Mouse (Mus musculus) MEL (cell line): ENCODE measurements around the gene Gm37240. TPM values are rescaled to one million over a fixed set of nuclear protein-coding genes. Genes with fewer than 3 reads are reported as not detected.

Experiments used
- DNase-seq: peaks from one replicate; pipeline ENCODE4 v3.0.0; 2011; ENCODE audit warnings: low read depth, low spot score
- H3K27ac ChIP-seq: 2 replicates; pipeline ENCODE4 v1.5.1; 2012; ENCODE audit warnings: low read depth, mild to moderate bottlenecking, control low read depth, low read length, moderate library complexity; ENCODE audit not compliant: control insufficient read depth
- H3K27me3 ChIP-seq, 2 experiments: fragments of 150-350 bp in 1 of 2; sonication (generic) in 1 of 2; 2 replicates each; pipeline ENCODE4 v1.6.1; 2012; ENCODE audit warnings: low read length in 2 of 2, mild to moderate bottlenecking in 2 of 2, improper control_type of control experiment in 1 of 2, moderate library complexity in 1 of 2; ENCODE audit not compliant: insufficient read depth in 2 of 2, control insufficient read depth in 1 of 2
- H3K36me3 ChIP-seq, 2 experiments: 2 replicates each; pipeline ENCODE4 v1.6.1; 2012 to 2014; ENCODE audit warnings: low read length in 2 of 2, improper control_type of control experiment in 1 of 2, inconsistent platforms in 1 of 2, mild to moderate bottlenecking in 1 of 2; ENCODE audit not compliant: insufficient read depth in 2 of 2, control insufficient read depth in 1 of 2
- H3K4me1 ChIP-seq, 2 experiments: fragments of 150-350 bp in 1 of 2; sonication (generic) in 1 of 2; 2 replicates each; pipeline ENCODE4 v1.6.1; 2012; ENCODE audit warnings: low read length in 2 of 2, improper control_type of control experiment in 1 of 2, mild to moderate bottlenecking in 1 of 2; ENCODE audit not compliant: insufficient read depth in 2 of 2, control insufficient read depth in 1 of 2
- H3K4me3 ChIP-seq, 2 experiments: fragments of 150-350 bp in 1 of 2; sonication (generic) in 1 of 2; 2 replicates each; pipeline ENCODE4 v1.5.1; 2012; ENCODE audit warnings: low read depth in 2 of 2, low read length in 2 of 2, mild to moderate bottlenecking in 2 of 2, moderate library complexity in 2 of 2, control low read depth in 1 of 2, improper control_type of control experiment in 1 of 2; ENCODE audit not compliant: control insufficient read depth in 1 of 2, insufficient read depth in 1 of 2
- H3K79me2 ChIP-seq: 2 replicates; pipeline ENCODE4 v1.6.1; 2012; ENCODE audit warnings: mild to moderate bottlenecking, low read length, moderate library complexity; ENCODE audit not compliant: control insufficient read depth, poor library complexity, insufficient read depth
- H3K9ac ChIP-seq: 2 replicates; pipeline ENCODE4 v1.6.1; 2012; ENCODE audit warnings: low read depth, mild to moderate bottlenecking, control low read depth, low read length, moderate library complexity; ENCODE audit not compliant: control insufficient read depth, poor library complexity, severe bottlenecking
- H3K9me3 ChIP-seq: fragments of 150-350 bp; sonication (generic); replicated peaks from 2 replicates; pipeline ENCODE4 v1.6.1; 2012; ENCODE audit warnings: mild to moderate bottlenecking, low read length, improper control_type of control experiment, moderate library complexity; ENCODE audit not compliant: insufficient read depth
- BHLHE40 ChIP-seq: IDR thresholded peaks from 2 replicates; pipeline ENCODE4 v1.6.1; 2012; ENCODE audit warnings: low read depth, mild to moderate bottlenecking, inconsistent platforms, low read length, improper control_type of control experiment, borderline replicate concordance
- CTCF ChIP-seq, 3 experiments: IDR thresholded peaks in 2 of 3; conservative IDR thresholded peaks in 1 of 3; 2 replicates each; pipeline ENCODE4 v1.5.1; 2011 to 2012; ENCODE audit warnings: low read length in 3 of 3, low read depth in 2 of 3, mild to moderate bottlenecking in 2 of 3, improper control_type of control experiment in 1 of 3, inconsistent platforms in 1 of 3, mixed read lengths in 1 of 3, moderate library complexity in 1 of 3; ENCODE audit not compliant: control insufficient read depth in 1 of 3, insufficient read depth in 1 of 3, poor library complexity in 1 of 3, severe bottlenecking in 1 of 3
- GATA1 ChIP-seq: IDR thresholded peaks from 2 replicates; pipeline ENCODE4 v1.6.1; 2011; ENCODE audit warnings: low read depth, low read length, improper control_type of control experiment
- HCFC1 ChIP-seq: IDR thresholded peaks from 2 replicates; pipeline ENCODE4 v1.6.1; 2012; ENCODE audit warnings: low read depth, mild to moderate bottlenecking, inconsistent platforms, low read length, improper control_type of control experiment, moderate library complexity
- JUND ChIP-seq: IDR thresholded peaks from 2 replicates; pipeline ENCODE4 v1.6.1; 2011; ENCODE audit warnings: low read depth, mild to moderate bottlenecking, improper control_type of control experiment, low read length
- KAT2A ChIP-seq: conservative IDR thresholded peaks from 2 replicates; pipeline ENCODE4 v1.6.1; 2012; ENCODE audit warnings: low read depth, low read length, improper control_type of control experiment, inconsistent platforms
- MAFK ChIP-seq: IDR thresholded peaks from 2 replicates; pipeline ENCODE4 v1.6.1; 2011; ENCODE audit warnings: low read depth, mild to moderate bottlenecking, low read length, improper control_type of control experiment, borderline replicate concordance
- MXI1 ChIP-seq: IDR thresholded peaks from 2 replicates; pipeline ENCODE4 v1.6.1; 2011; ENCODE audit warnings: mild to moderate bottlenecking, low read depth, low read length, improper control_type of control experiment
- MYB ChIP-seq: IDR thresholded peaks from 2 replicates; pipeline ENCODE4 v1.6.1; 2011; ENCODE audit warnings: mild to moderate bottlenecking, low read depth, low read length, improper control_type of control experiment
- NELFE ChIP-seq: IDR thresholded peaks from 2 replicates; pipeline ENCODE4 v1.6.1; 2011; ENCODE audit warnings: low read depth, low read length, improper control_type of control experiment
- NRF1 ChIP-seq: IDR thresholded peaks from 2 replicates; pipeline ENCODE4 v1.6.1; 2014; ENCODE audit warnings: low read depth, mild to moderate bottlenecking, inconsistent platforms, low read length, improper control_type of control experiment, moderate library complexity; ENCODE audit not compliant: poor library complexity, insufficient read depth, severe bottlenecking
- POLR2A ChIP-seq, 2 experiments: IDR thresholded peaks; 2 replicates each; pipeline ENCODE4 v1.6.1; 2011 to 2012; ENCODE audit warnings: low read length in 2 of 2, mild to moderate bottlenecking in 2 of 2, control low read depth in 1 of 2, improper control_type of control experiment in 1 of 2, low read depth in 1 of 2, moderate library complexity in 1 of 2; ENCODE audit not compliant: control insufficient read depth in 1 of 2, insufficient read depth in 1 of 2, poor library complexity in 1 of 2
- POLR2AphosphoS2 ChIP-seq: IDR thresholded peaks from 2 replicates; pipeline ENCODE4 v1.6.1; 2011; ENCODE audit warnings: low read length, improper control_type of control experiment
- POLR2AphosphoS5 ChIP-seq: IDR thresholded peaks from 2 replicates; pipeline ENCODE4 v1.6.1; 2012; ENCODE audit warnings: low read depth, borderline replicate concordance, mild to moderate bottlenecking, inconsistent platforms, low read length, moderate library complexity, mixed read lengths
- RAD21 ChIP-seq: IDR thresholded peaks from 2 replicates; pipeline ENCODE4 v1.6.1; 2011; ENCODE audit warnings: mild to moderate bottlenecking, low read depth, low read length, improper control_type of control experiment
- RCOR1 ChIP-seq: IDR thresholded peaks from 2 replicates; pipeline ENCODE4 v1.6.1; 2012; ENCODE audit warnings: low read depth, mild to moderate bottlenecking, inconsistent platforms, low read length, improper control_type of control experiment
- SMC3 ChIP-seq: IDR thresholded peaks from 2 replicates; pipeline ENCODE4 v1.6.1; 2011; ENCODE audit warnings: low read depth, low read length, improper control_type of control experiment
- TCF12 ChIP-seq: IDR thresholded peaks from 2 replicates; pipeline ENCODE4 v1.6.1; 2014; ENCODE audit warnings: low read depth, mild to moderate bottlenecking, inconsistent platforms, low read length, improper control_type of control experiment, moderate library complexity
- UBTF ChIP-seq: IDR thresholded peaks from 2 replicates; pipeline ENCODE4 v1.6.1; 2012; ENCODE audit warnings: low read depth, mild to moderate bottlenecking, inconsistent platforms, low read length, improper control_type of control experiment, moderate library complexity, borderline replicate concordance; ENCODE audit not compliant: insufficient read depth
- ZC3H11A ChIP-seq: IDR thresholded peaks from 2 replicates; pipeline ENCODE4 v1.6.1; 2012; ENCODE audit warnings: low read depth, mild to moderate bottlenecking, inconsistent platforms, low read length, improper control_type of control experiment
- ZKSCAN1 ChIP-seq: IDR thresholded peaks from 2 replicates; pipeline ENCODE4 v1.6.1; 2012; ENCODE audit warnings: low read depth, mild to moderate bottlenecking, inconsistent platforms, low read length, improper control_type of control experiment, moderate library complexity
- polyA plus RNA-seq, 2 experiments: library from polyadenylated mRNA; stranded (reverse) in 1 of 2; unstranded in 1 of 2; fragments of >175 nt in 1 of 2; fragments of >200 nt in 1 of 2; gene quantifications; 2 replicates each; pipeline versions ENCODE4 v1.2.1 to v1.2.4; 2012; ENCODE audit warnings: low replicate concordance in 2 of 2, low read depth in 1 of 2; ENCODE audit not compliant: insufficient read length in 2 of 2, insufficient read depth in 1 of 2, missing spikeins in 1 of 2
- total RNA-seq: library from RNA; depleted of rRNA; stranded (reverse); fragments of 300-350 nt; gene quantifications from 2 replicates; pipeline ENCODE4 v1.2.3, GENCODE M21; 2012

The Gm37240 gene
- total and polyA plus RNA-seq, 3 experiments, result 0.04 TPM; not detected in 2

- no peaks in the 10 kb centered on the region for H3K27me3 ChIP-seq
- no peak overlapping the region for H3K4me3 ChIP-seq
- TF ChIP-seq MYB, result no peak
- TF ChIP-seq UBTF, result no peak
- TF ChIP-seq KAT2A, result no peak
- TF ChIP-seq TCF12, result no peak
- no peak for TF ChIP-seq RAD21
- no peak for TF ChIP-seq SMC3
- no peak for TF ChIP-seq HCFC1
- TF ChIP-seq GATA1, result no peak
- TF ChIP-seq BHLHE40, result no peak
- no peak for TF ChIP-seq MXI1
- no peak for DNase-seq
- no peaks in the 10 kb centered on the region for H3K79me2 ChIP-seq
- H3K4me1 ChIP-seq, result no peaks in the 10 kb centered on the region
- no peak overlapping the region for H3K27ac ChIP-seq
- no peaks in the 10 kb centered on the region for H3K36me3 ChIP-seq
- no peaks in the 10 kb centered on the region for H3K9me3 ChIP-seq
- H3K9ac ChIP-seq, result no peak overlapping the region
These were observed 748.9 kb downstream of the Gm37240 start for GRCm38 (mm10) chr3:85138407-85138806.

GRCm38 (mm10) chr3:85133561-85133960 is 753.8 kb downstream of the Gm37240 start:
- Histone ChIP-seq H3K9me3 (no peaks in the 10 kb centered on the region), H3K9ac (no peak overlapping the region), H3K36me3 (no peaks in the 10 kb centered on the region), H3K27ac (no peak overlapping the region), H3K4me1 (no peaks in the 10 kb centered on the region), H3K4me3 (no peak overlapping the region), H3K79me2 (no peaks in the 10 kb centered on the region), H3K27me3 (no peaks in the 10 kb centered on the region)
- TF ChIP-seq GATA1 (no peak), RCOR1 (no peak), POLR2AphosphoS5 (no peak), JUND (no peak), BHLHE40 (no peak), SMC3 (no peak), MXI1 (no peak), POLR2A (IDR thresholded peaks at IDR 0.05; ENCODE audit: control insufficient read depth in 1 of 2, insufficient read depth in 1 of 2, low read depth in 1 of 2, low read length in 2 of 2, poor library complexity in 1 of 2) (no peak), NELFE (no peak), MYB (no peak), ZC3H11A (no peak), NRF1 (no peak), POLR2AphosphoS2 (no peak), CTCF (IDR thresholded peaks at IDR 0.05 in 2 of 3, conservative IDR thresholded peaks at IDR 0.05 in 1 of 3; ENCODE audit: control insufficient read depth in 1 of 3, insufficient read depth in 1 of 3, low read depth in 2 of 3, low read length in 3 of 3, poor library complexity in 1 of 3, severe bottlenecking in 1 of 3) (no peak), ZKSCAN1 (no peak), HCFC1 (no peak), MAFK (no peak)
- DNase-seq, result no peak
